Mouse (Mus musculus) megakaryocyte, adult 5-6 weeks (primary cell): Measurements from ENCODE around the gene Rgs17. TPM values are rescaled to one million over a fixed set of nuclear protein-coding genes. Genes with fewer than 3 reads are reported as not detected.
A peak's percentile ranks its signal among the peaks of the same experiment; 100 is the strongest.

Experiments
- ATAC-seq: 2 replicates; pipeline ENCODE4 v1.8.0; 2016; ENCODE audit warnings: mild to moderate bottlenecking, inconsistent platforms; ENCODE audit not compliant: poor library complexity, severe bottlenecking
- total RNA-seq, 2 experiments: library from RNA; stranded (forward) in 1 of 2; stranded (reverse) in 1 of 2; fragments of 153-499, 151-499 nt in 1 of 2; fragments of 221-1000, 200-1000 nt in 1 of 2; gene quantifications; 2 replicates each; pipeline versions ENCODE4 v1.2.3 to v1.2.4; 2015 to 2017

Gene Rgs17
- total RNA-seq, 2 experiments from 2014 or later: not detected

DNA sequence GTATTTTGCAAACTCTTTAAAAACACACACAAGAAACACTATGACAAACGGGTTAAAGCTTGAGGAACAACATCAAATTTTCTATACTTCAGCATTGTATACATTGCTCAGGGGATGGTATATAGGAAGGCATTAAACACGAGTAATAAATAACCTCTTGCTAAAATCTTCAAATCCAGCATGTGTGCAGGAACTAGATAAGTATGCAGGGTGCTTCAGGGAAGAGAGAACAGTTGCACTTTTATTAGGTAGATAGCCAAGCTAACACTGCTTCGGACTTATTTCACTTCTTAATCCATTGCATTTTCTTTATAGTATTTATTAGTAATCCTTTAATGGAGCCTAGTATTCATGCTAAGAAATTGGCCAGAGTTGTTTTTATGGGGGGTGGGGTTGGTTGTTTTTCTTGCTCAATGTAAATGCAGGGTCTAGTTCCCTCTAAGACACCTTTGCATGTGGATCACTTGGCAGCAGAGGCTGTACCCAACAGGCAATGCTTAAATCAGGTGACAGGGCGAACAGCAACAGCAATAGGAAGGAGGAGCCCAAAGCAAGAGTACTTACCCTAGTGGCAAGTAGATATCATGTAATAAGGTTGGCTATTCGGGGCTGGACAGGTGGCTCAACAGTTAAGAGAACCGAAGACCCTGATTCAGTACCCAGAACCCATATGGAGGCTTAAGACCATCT lies 95.7 kb downstream of the Rgs17 start:
- no peak for ATAC-seq

DNA sequence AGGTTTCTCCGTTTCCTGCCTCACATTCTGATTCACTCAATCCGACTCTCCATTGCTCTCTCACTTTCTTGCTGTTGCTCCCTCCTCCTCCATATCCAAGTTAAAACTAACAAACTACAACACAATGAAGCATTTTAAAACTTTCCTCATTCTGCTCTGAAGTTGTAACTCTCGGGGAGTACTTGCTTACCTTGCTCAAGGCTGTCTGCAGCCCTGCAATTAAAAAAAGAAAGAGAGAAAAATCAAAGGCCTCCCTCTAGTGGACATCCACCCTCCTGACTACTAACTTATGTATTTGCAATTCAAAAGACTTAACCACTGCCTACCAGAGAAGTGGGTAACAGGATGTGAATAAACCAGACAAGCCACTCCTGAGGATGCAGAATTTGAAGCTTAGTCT lies 97.4 kb downstream of the Rgs17 start:
- peak; percentile 39 for ATAC-seq

DNA sequence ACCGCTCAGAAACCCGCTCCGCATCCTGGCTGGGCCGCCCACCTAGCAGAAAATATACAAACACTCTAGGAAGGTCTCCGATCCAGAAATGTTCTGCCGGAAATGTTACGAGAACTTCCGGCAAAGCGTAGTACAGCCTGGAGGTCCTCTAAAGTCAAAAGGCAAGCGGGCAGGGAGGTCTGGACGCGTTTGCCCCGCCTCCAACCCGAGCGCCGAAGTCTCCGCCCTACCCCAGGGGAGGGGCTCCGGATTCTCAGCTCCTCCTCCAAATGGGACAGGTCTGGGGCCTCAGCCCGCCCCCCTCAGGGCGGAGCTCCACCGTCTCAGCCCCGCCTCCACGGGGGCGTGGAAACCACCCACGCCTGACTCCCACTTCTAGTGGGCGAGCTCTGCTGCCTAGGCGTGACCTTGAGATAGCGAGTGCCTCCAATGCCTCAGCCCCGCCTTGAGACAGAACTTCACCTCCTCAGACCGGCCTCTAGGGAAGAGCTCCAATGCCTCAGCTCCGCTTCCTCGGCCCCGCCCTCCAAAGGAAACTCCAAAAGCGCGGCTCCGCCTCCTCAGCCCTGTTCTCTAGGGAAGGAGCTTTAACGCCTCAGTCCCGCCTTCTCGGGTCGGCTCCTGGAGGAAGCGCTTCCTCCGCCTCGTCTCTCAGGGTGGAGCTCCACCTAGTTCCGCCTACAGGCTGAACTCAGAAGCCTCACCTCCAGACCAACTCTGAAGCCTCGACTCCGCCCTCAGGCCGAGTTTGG lies 98.3 kb downstream of the Rgs17 start, which contains the start of gene Mtrf1l:
TSS of gene Mtrf1l (minus strand) at position 171 of the 752 bp plus-strand sequence.
- peak; percentile 87 for ATAC-seq

GRCm38 (mm10) chr10:5823291-5823739 lies 98.9 kb downstream of the Rgs17 start:
- ATAC-seq: no peak

- no peak for ATAC-seq
Observed at GRCm38 (mm10) chr10:5818772-5819171, 103.4 kb downstream of the Rgs17 start.

DNA sequence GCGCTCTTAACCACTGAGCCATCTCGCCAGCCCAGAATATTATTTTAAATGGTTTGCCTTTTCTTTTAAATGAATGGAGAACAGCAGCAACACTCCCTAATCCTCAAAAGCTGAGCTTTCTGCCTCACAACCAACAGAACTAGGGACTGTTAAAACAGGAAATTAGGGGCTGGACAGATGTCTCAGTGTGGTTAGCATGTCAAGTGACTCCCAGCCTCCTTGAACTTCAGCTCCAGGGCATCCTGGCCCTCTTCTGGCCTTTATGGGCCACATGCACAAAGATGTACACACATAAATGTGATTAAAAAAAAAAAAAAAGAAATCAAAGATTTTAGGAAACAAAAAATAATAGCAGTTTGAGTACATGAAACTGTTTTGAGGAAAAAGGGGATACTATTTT lies 106.2 kb downstream of the Rgs17 start:
- no peak for ATAC-seq

GRCm38 (mm10) chr10:5813724-5814123 lies 108.5 kb downstream of the Rgs17 start:
- no peak for ATAC-seq

- no peak for ATAC-seq
Observed at GRCm38 (mm10) chr10:5807683-5808082, 114.5 kb downstream of the Rgs17 start.

GRCm38 (mm10) chr10:5806996-5807395 lies 115.2 kb downstream of the Rgs17 start:
- ATAC-seq: no peak

- no peak for ATAC-seq
Observed at GRCm38 (mm10) chr10:5806416-5806815, 115.8 kb downstream of the Rgs17 start.

DNA sequence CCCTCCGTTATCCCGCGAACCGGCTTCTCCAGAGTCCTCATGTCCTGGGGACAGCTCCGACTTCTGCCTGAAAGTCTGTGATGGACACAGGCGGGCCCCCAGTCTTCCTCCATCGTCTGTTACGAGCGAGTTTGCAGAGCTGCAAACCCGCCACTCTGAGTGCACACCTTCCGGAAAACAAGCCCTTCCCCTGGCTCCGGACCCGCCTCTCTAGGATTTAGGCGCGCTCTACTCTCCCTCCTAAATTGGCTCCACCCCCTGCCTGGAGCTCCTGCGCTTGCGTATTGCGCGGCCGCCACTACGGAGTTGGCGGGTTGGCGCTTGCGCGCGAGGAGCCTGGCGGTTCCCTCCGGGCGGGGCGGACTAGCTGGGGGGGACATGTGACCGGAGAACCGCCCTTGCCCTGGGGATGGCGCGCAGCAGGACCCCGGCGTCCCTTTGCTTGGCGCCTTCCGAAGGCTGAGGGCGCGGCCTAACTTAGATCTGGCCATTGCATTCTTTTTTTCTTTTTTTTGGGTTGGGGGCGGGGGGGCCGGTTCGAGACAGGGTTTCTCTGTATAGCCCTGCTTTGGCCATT lies 116.4 kb downstream of the Rgs17 start:
- peak; percentile 77 for ATAC-seq

DNA sequence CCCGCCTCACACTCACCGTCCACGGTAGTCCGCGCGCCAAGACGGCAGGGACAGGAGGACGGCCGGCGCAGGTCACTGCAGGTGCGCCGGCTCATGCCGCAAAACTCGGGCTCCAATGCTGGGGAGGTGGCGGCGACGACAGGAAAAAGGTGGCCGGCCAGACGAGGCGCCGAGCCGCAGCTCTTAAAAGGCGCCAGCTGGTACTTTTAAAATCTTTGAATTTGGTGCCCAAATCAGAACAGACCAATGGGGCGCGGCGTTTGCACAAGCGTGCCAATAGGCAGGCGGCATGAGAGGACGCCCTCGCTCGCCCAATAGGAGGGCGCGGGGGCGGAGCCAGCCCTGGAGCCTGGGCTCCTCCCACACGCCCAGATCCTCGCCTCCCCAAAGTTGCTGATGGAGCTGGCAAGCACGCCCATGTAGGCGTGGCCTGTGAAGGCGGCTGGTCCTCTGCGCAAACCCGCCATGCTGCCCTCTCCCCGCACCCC lies 116.9 kb downstream of the Rgs17 start, which contains the start of gene Fbxo5:
TSS of gene Fbxo5 (minus strand) at position 358 of the 488 bp plus-strand sequence.
- peak; percentile 88 for ATAC-seq

DNA sequence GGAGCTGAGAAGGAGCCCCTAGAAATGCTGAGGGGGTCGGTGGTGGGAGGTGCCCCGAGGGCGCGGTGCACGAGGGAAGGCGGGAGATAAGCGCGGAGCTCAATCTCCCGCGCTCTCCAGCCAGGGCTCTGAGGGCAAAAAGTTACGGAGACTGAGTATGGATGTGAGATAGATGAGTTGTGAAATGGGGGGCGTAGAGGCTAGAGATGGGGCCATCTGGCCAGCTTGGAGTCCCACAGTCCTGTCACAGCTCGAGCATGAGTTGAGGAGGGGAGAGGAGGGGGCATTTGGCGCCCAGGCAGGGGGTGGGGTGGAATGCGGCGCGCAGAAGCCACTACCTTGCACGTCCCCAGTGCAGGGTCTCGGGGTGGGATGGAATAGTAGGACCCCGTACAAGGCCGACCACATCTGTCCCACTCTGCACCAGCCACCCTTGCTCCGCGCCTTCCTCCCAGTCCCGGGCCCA lies 117.5 kb downstream of the Rgs17 start:
- no peak for ATAC-seq

DNA sequence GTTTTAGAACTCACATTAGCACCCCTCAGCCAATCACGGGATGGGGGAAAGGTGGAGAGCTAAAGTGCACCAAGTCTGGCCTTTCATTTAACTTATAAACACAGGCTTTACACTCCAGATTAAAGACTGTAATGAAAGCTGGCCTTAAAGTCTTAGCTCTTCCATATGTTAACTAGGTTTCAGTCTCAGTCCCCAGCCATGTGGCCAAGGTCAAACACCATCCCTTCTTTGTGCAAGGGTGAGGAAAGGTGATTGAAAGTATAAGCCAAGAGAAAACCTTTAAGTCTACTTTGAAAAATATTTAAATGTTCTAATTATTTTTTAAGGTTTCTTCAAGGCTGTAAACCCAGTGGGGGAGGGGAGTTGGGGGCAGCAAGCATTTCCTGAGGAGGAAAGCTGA lies 118.5 kb downstream of the Rgs17 start:
- ATAC-seq: no peak

DNA sequence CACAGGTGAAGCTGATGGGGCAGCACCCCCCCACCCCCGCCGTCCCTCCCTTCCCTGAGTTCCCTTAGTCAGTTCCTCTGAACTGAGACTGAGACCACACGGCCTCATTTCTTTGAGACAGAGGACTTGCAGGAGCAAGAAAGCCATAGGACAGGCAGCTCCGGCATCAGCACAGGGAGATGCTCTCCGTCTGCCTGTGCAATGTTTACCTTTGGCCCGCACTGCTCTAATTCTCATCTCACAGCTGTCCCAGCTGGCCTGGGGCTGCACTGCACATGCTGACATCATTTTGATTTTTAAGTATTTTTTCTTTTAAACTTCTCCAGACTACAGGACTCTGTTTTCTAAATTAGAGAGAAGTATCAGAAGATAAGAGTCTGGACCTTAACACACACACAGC lies 119.3 kb downstream of the Rgs17 start:
- no peak for ATAC-seq

DNA sequence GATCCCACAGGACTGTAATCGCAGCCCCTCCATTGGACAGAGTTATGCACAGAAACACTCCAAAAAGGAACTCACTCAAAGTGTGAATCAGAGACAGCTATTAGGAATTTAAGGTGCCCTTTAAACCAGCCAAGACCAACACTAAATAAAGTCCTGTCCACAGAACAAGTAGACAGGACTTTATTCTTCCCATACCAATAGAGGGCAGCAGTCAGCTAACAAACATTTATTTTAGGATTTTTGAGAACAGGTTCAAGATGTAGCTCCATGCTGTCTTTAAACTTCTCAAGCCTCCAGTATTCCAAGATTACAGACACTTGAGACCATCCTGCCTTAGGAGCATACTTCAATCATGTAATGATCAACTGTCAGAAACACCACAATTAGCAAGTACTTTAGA lies 121.7 kb downstream of the Rgs17 start:
- ATAC-seq: no peak

- ATAC-seq: no peak
Observed at GRCm38 (mm10) chr10:5798069-5798468, 124.1 kb downstream of the Rgs17 start.

DNA sequence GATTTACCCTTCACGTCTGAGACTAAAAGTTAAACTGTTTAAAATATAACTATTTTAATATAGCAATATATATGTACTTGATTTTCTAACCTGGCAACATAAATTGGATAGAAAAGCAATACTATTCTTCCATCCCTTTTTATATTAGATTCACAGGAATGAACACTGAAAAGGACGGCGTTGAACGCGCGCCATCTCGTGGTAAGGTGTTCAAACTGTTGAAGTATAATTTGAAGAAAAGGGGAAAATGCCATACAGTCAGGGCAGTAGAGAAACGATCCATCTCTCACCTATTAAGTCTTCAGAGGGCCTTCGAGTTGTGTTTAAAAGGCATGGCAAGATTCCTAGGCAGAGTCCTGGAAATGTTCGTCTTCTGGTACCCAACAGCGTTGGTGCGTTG lies 131.5 kb downstream of the Rgs17 start:
- peak; percentile 54; the same call in 1 of the 2 replicates for ATAC-seq

GRCm38 (mm10) chr10:5786923-5787322 lies 135.3 kb downstream of the Rgs17 start:
- peak; percentile 67 for ATAC-seq
